14 mouse cellular contexts compared by ENCODE assay signal in the genomic region with DNA sequence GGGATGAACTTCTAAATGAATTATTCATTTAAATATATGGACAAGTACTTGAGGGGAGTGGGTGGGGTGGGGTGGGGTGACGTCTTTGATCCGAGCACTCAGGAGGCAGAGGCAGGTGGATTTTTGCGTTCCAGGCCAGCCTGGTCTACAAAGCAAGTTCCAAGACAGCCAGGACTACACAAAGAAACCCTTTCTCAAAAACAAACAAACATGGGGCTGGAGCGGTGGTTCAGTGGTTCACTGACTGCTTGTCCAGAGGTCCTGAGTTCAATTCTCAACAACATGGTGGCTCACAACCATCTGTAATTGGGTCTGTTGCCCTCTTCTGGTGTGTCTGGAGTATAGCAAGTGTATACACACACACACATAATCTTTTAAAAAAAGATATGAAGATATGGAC. TPM values are rescaled to one million over a fixed set of nuclear protein-coding genes. Genes with fewer than 3 reads are reported as not detected.
DNase-seq lines count a peak whose midpoint lies in the region; ATAC-seq and TF ChIP-seq lines count a peak whose summit lies in the region.
"Had no signal": no experiment of that assay in that cellular context is flagged by ENCODE, and none has a peak within 500 bp of the region (broad histone marks: within the 10 kb centered on the region; RNA-seq: fewer than 3 reads in every experiment).

No protein-coding gene starts in this region.

- H3K36me3 ChIP-seq in hindbrain, embryonic 10.5 days = peaks cover 15% of the 10 kb centered on the region
- no peaks in the 10 kb centered on the region for H3K36me3 ChIP-seq in hindbrain, embryonic 11.5 days (ENCODE audit: control insufficient read depth, insufficient read depth, low read length)
- H3K36me3 ChIP-seq in lung, embryonic 15.5 days = no peaks in the 10 kb centered on the region
- peaks cover 21% of the 10 kb centered on the region for H3K36me3 ChIP-seq in embryonic facial prominence, embryonic 10.5 days (replicated peaks)
- H3K36me3 ChIP-seq in liver, postnatal 0 days (replicated peaks; ENCODE audit: insufficient read depth, low read length) = peaks cover 9% of the 10 kb centered on the region

- no peak overlapping the region for H3K9ac ChIP-seq in hindbrain, embryonic 11.5 days (ENCODE audit: low read depth, low read length)
- no peak overlapping the region for H3K9ac ChIP-seq in lung, embryonic 15.5 days
- no peak overlapping the region for H3K9ac ChIP-seq in liver, postnatal 0 days (replicated peaks)

- H3K4me2 ChIP-seq in hindbrain, embryonic 11.5 days (replicated peaks; ENCODE audit: low read depth, low read length) = no peak overlapping the region
- peak overlapping the region; percentile 66; the same call in 1 of the 2 replicates for H3K4me2 ChIP-seq in lung, embryonic 15.5 days
- H3K4me2 ChIP-seq in liver, postnatal 0 days (ENCODE audit: low read depth, low read length) = peak overlapping the region; percentile 65; the same call in 1 of the 2 replicates

- no peak for ATAC-seq in hindbrain, embryonic 11.5 days (ENCODE audit: low FRiP score)
- ATAC-seq in lung, embryonic 15.5 days (ENCODE audit: borderline replicate concordance, extremely low read depth, low FRiP score, low TSS enrichment) = no peak
- ATAC-seq in liver, postnatal 0 days = no peak

- DNase-seq in hindbrain, embryonic 10.5 days (ENCODE audit: low spot score) = no peak
- no peak for DNase-seq in hindbrain, embryonic 11.5 days (ENCODE audit: low spot score)
- DNase-seq in lung, postnatal 36 days = no peak
- no peak for DNase-seq in embryonic facial prominence, embryonic 10.5 days (ENCODE audit: low spot score)
- DNase-seq in liver, postnatal 0 days = no peak
- no peak for DNase-seq in c-Kit-positive CD71-positive TER-119-positive erythroid progenitor cells, embryonic 14.5 days (ENCODE audit: low spot score)
- DNase-seq in thymus, postnatal 14 days = no peak
- DNase-seq: cerebellum, adult 8-10 months; gastrocnemius, postnatal 36 days; heart, postnatal 10 days; kidney, adult 11 months; thymus, adult 2 months had no signal

- WGBS in hindbrain, embryonic 10.5 days = 81% methylated on average over 4 of the region's 4 CpGs
- 81% methylated on average over 4 of the region's 4 CpGs for WGBS in hindbrain, embryonic 11.5 days
- 72% methylated on average over 4 of the region's 4 CpGs for WGBS in lung, embryonic 15.5 days
- 81% methylated on average over 4 of the region's 4 CpGs for WGBS in embryonic facial prominence, embryonic 10.5 days
- WGBS in liver, postnatal 0 days (ENCODE audit: insufficient replicate concordance) = 76% methylated on average over 4 of the region's 4 CpGs

- H3K27ac ChIP-seq in hindbrain, embryonic 10.5 days = peak overlapping the region; percentile 99
- H3K27ac ChIP-seq in hindbrain, embryonic 11.5 days (ENCODE audit: low read depth, low read length) = no peak overlapping the region
- H3K27ac ChIP-seq in lung, embryonic 15.5 days = peak overlapping the region; percentile 78; the same call in 1 of the 2 replicates
- peak overlapping the region; percentile 93 for H3K27ac ChIP-seq in embryonic facial prominence, embryonic 10.5 days (replicated peaks)
- H3K27ac ChIP-seq in liver, postnatal 0 days (ENCODE audit: low read depth) = peak overlapping the region; percentile 71

- no peak overlapping the region for H3K4me3 ChIP-seq in hindbrain, embryonic 10.5 days
- H3K4me3 ChIP-seq in hindbrain, embryonic 11.5 days (ENCODE audit: low read depth, low read length) = no peak overlapping the region
- no peak overlapping the region for H3K4me3 ChIP-seq in lung, embryonic 15.5 days
- 0 out of 2 replicates have a peak overlapping the region, but pooled peaks have one; percentile 71 for H3K4me3 ChIP-seq in embryonic facial prominence, embryonic 10.5 days
- H3K4me3 ChIP-seq in liver, postnatal 0 days (ENCODE audit: low read depth, low read length) = no peak overlapping the region

- H3K4me1 ChIP-seq in hindbrain, embryonic 10.5 days (replicated peaks) = peaks cover 10% of the 10 kb centered on the region
- H3K4me1 ChIP-seq in hindbrain, embryonic 11.5 days (replicated peaks; ENCODE audit: control insufficient read depth, insufficient read depth, low read length) = no peaks in the 10 kb centered on the region
- peaks cover 10% of the 10 kb centered on the region for H3K4me1 ChIP-seq in lung, embryonic 15.5 days
- H3K4me1 ChIP-seq in embryonic facial prominence, embryonic 10.5 days = peaks cover 10% of the 10 kb centered on the region
- H3K4me1 ChIP-seq in liver, postnatal 0 days (ENCODE audit: insufficient read depth) = peaks cover 4% of the 10 kb centered on the region; the same call in 1 of the 2 replicates

- TF ChIP-seq EP300 in liver, postnatal 0 days (IDR thresholded peaks at IDR 0.05; ENCODE audit: low read depth) = no peak

- no peak for TF ChIP-seq CTCF in liver, postnatal 0 days (IDR thresholded peaks at IDR 0.05; ENCODE audit: low read depth)

- H3K27me3 ChIP-seq in hindbrain, embryonic 10.5 days (ENCODE audit: insufficient read depth, poor library complexity, severe bottlenecking) = no peaks in the 10 kb centered on the region
- H3K27me3 ChIP-seq in hindbrain, embryonic 11.5 days (ENCODE audit: control insufficient read depth, insufficient read depth, low read length) = no peaks in the 10 kb centered on the region
- H3K27me3 ChIP-seq in lung, embryonic 15.5 days = no peaks in the 10 kb centered on the region
- H3K27me3 ChIP-seq in embryonic facial prominence, embryonic 10.5 days (replicated peaks; ENCODE audit: low read depth, poor library complexity, severe bottlenecking) = no peaks in the 10 kb centered on the region
- no peaks in the 10 kb centered on the region for H3K27me3 ChIP-seq in liver, postnatal 0 days (ENCODE audit: insufficient read depth, low read length)
- H3K27me3 ChIP-seq: megakaryocyte, embryonic 14.5 days had no signal

- no peaks in the 10 kb centered on the region for H3K9me3 ChIP-seq in hindbrain, embryonic 10.5 days
- H3K9me3 ChIP-seq in hindbrain, embryonic 11.5 days (ENCODE audit: control insufficient read depth, low read length) = no peaks in the 10 kb centered on the region
- no peaks in the 10 kb centered on the region for H3K9me3 ChIP-seq in lung, embryonic 15.5 days
- peaks cover 3% of the 10 kb centered on the region; the same call in 1 of the 2 replicates for H3K9me3 ChIP-seq in embryonic facial prominence, embryonic 10.5 days
- H3K9me3 ChIP-seq in liver, postnatal 0 days (ENCODE audit: low read length) = no peaks in the 10 kb centered on the region
- H3K9me3 ChIP-seq: megakaryocyte, embryonic 14.5 days had no signal

RNA-seq across cellular contexts. Expression of a gene that starts 1.2 kb away (rescaled TPM):
- 881 and 962 TPM in 2 replicates for polyA plus RNA-seq in hindbrain, embryonic 10.5 days (2016; fragmentation: Nextera tagmentation; extraction: Ambion mirVana)
- 784 and 787 TPM in 2 replicates for polyA plus RNA-seq in hindbrain, embryonic 11.5 days (2014; fragmentation: Nextera tagmentation; extraction: Ambion mirVana)
- 540 and 574 TPM in 2 replicates for polyA plus RNA-seq in lung, embryonic 15.5 days (2015; fragmentation: Nextera tagmentation; extraction: Ambion mirVana)
- polyA plus RNA-seq in embryonic facial prominence, embryonic 10.5 days (2016; fragmentation: Nextera tagmentation; extraction: Ambion mirVana) = 746 and 786 TPM in 2 replicates
- polyA plus RNA-seq in liver, postnatal 0 days (2015; fragmentation: Nextera tagmentation; extraction: Ambion mirVana) = 135 and 137 TPM in 2 replicates

RNA-seq across cellular contexts. Expression of a gene that starts 30.2 kb away (rescaled TPM):
- 5,657 and 6,044 TPM in 2 replicates for polyA plus RNA-seq in hindbrain, embryonic 10.5 days (2016; fragmentation: Nextera tagmentation; extraction: Ambion mirVana)
- 5,018 and 5,123 TPM in 2 replicates for polyA plus RNA-seq in hindbrain, embryonic 11.5 days (2014; fragmentation: Nextera tagmentation; extraction: Ambion mirVana)
- polyA plus RNA-seq in lung, embryonic 15.5 days (2015; fragmentation: Nextera tagmentation; extraction: Ambion mirVana) = 6,112 and 6,204 TPM in 2 replicates
- 6,156 and 6,219 TPM in 2 replicates for polyA plus RNA-seq in embryonic facial prominence, embryonic 10.5 days (2016; fragmentation: Nextera tagmentation; extraction: Ambion mirVana)
- polyA plus RNA-seq in liver, postnatal 0 days (2015; fragmentation: Nextera tagmentation; extraction: Ambion mirVana) = 2,313 and 2,332 TPM in 2 replicates

RNA-seq across cellular contexts. Expression of a gene that starts 30.3 kb away (rescaled TPM):
- polyA plus RNA-seq in hindbrain, embryonic 10.5 days (2016; fragmentation: Nextera tagmentation; extraction: Ambion mirVana) = 9.6 and 15.6 TPM in 2 replicates
- polyA plus RNA-seq in hindbrain, embryonic 11.5 days (2014; fragmentation: Nextera tagmentation; extraction: Ambion mirVana) = 12.7 and 17.9 TPM in 2 replicates
- polyA plus RNA-seq in lung, embryonic 15.5 days (2015; fragmentation: Nextera tagmentation; extraction: Ambion mirVana) = 28.1 and 28.8 TPM in 2 replicates
- polyA plus RNA-seq in embryonic facial prominence, embryonic 10.5 days (2016; fragmentation: Nextera tagmentation; extraction: Ambion mirVana) = 17.5 and 17.7 TPM in 2 replicates
- polyA plus RNA-seq in liver, postnatal 0 days (2015; fragmentation: Nextera tagmentation; extraction: Ambion mirVana) = 5.6 and 6.1 TPM in 2 replicates

RNA-seq across cellular contexts. Expression of a gene that starts 56.6 kb away (rescaled TPM):
- 15.6 and 19.0 TPM in 2 replicates for polyA plus RNA-seq in hindbrain, embryonic 10.5 days (2016; fragmentation: Nextera tagmentation; extraction: Ambion mirVana)
- polyA plus RNA-seq in hindbrain, embryonic 11.5 days (2014; fragmentation: Nextera tagmentation; extraction: Ambion mirVana) = 17.7 and 19.3 TPM in 2 replicates
- polyA plus RNA-seq in lung, embryonic 15.5 days (2015; fragmentation: Nextera tagmentation; extraction: Ambion mirVana) = 10.7 and 10.9 TPM in 2 replicates
- 13.1 and 13.6 TPM in 2 replicates for polyA plus RNA-seq in embryonic facial prominence, embryonic 10.5 days (2016; fragmentation: Nextera tagmentation; extraction: Ambion mirVana)
- 3.4 and 3.7 TPM in 2 replicates for polyA plus RNA-seq in liver, postnatal 0 days (2015; fragmentation: Nextera tagmentation; extraction: Ambion mirVana)
